Mouse (Mus musculus) cerebellum, adult 2 months (tissue): ENCODE results near the gene Vamp2.

Source experiments
- CTCF ChIP-seq: fragments of 200-500 bp; IDR thresholded peaks from 2 replicates; pipeline ENCODE4 v1.5.1; 2011; ENCODE audit warnings: low read depth, mild to moderate bottlenecking, control low read depth, low read length, moderate library complexity, borderline replicate concordance; ENCODE audit not compliant: insufficient read depth
- POLR2A ChIP-seq: fragments of 200-500 bp; IDR thresholded peaks from 2 replicates; pipeline ENCODE4 v1.6.1; 2011; ENCODE audit warnings: low read length, control low read depth, borderline replicate concordance; ENCODE audit not compliant: insufficient read depth

- TF ChIP-seq CTCF (no peak), POLR2A (no peak)
Observed at GRCm38 (mm10) chr11:69100639-69101360, 12.5 kb downstream of the Vamp2 start.
